Mouse (Mus musculus) cortical plate, adult 2 months (tissue): Measurements from ENCODE around the gene Tbc1d15.

Source experiments
- CTCF ChIP-seq: fragments of 200-500 bp; IDR thresholded peaks from 2 replicates; pipeline ENCODE4 v1.5.1; 2011; ENCODE audit warnings: mild to moderate bottlenecking, control low read depth, low read length; ENCODE audit not compliant: insufficient read depth; ENCODE audit errors: extremely low read depth
- POLR2A ChIP-seq: fragments of 200-500 bp; IDR thresholded peaks from 2 replicates; pipeline ENCODE4 v1.6.1; 2011; ENCODE audit warnings: mild to moderate bottlenecking, low read length, control low read depth; ENCODE audit not compliant: insufficient read depth; ENCODE audit errors: extremely low read depth

DNA sequence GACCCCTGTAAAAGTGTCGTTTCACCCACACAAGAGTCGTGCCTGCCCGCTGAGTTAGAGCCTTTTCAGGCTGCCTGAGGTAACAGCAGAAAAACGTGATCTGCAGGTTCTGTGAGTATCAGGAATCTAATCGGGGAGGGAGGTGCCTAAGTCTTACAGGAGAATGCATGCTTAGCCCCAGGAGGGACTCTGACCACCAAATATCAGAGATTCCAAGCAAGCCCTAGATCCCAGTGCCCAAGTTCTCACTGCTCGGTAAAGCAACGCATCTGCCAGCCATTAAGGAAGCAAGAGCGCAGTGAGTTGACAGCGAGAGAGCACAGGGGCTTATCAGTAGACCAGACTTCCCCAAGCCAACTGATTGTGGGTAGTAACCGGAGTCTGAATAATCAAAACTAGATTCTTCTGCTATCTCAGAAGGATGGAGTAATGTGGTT, 1.1 kb upstream of the Tbc1d15 start:
- TF ChIP-seq CTCF: no peak
- TF ChIP-seq POLR2A: no peak
